Mouse (Mus musculus) lung, adult 2 months (tissue): ENCODE measurements around the gene Ifit1bl1.
"Not testable (repeated sequence)": the region's sequence is repeated elsewhere in the genome, so short reads cannot be mapped to it uniquely, and the experiment has no call there.

Experiments
- CTCF ChIP-seq: fragments of 200-500 bp; IDR thresholded peaks from 2 replicates; pipeline ENCODE4 v1.5.1; 2011; ENCODE audit warnings: mild to moderate bottlenecking, low read length, control low read depth; ENCODE audit not compliant: insufficient read depth
- POLR2A ChIP-seq: fragments of 200-500 bp; IDR thresholded peaks from 2 replicates; pipeline ENCODE4 v1.6.1; 2011; ENCODE audit warnings: low read depth, mild to moderate bottlenecking, control low read depth, low read length, borderline replicate concordance; ENCODE audit errors: extremely low read depth

- TF ChIP-seq POLR2A, CTCF: not testable (repeated sequence)
These were observed 7.2 kb downstream of the Ifit1bl1 start for GRCm38 (mm10) chr19:34594523-34594922.
